Mouse (Mus musculus) megakaryocyte-erythroid progenitor cell, adult 5-6 weeks (primary cell): ENCODE results near the gene Bsdc1. TPM values are rescaled to one million over a fixed set of nuclear protein-coding genes. Genes with fewer than 3 reads are reported as not detected.

Source experiments
- ATAC-seq: replicated peaks from 2 replicates; pipeline ENCODE4 v1.8.0; 2016; ENCODE audit warnings: mild to moderate bottlenecking, inconsistent platforms; ENCODE audit not compliant: severe bottlenecking, poor library complexity, low FRiP score, low TSS enrichment
- total RNA-seq, 2 experiments: library from RNA; stranded (forward) in 1 of 2; stranded (reverse) in 1 of 2; fragments of 200-1000, 215-1000 nt in 1 of 2; fragments of >200 nt in 1 of 2; fragmentation: Nextera tagmentation in 1 of 2; gene quantifications; 2 replicates each; pipeline ENCODE4 v1.2.3; 2014 to 2017

Gene Bsdc1
- total RNA-seq, 2 experiments from 2014 or later: 36.1 to 52.3 TPM

GRCm38 (mm10) chr4:129464286-129464815, 3.0 kb downstream of the Bsdc1 start:
- ATAC-seq: no peak

- no peak for ATAC-seq
Observed at GRCm38 (mm10) chr4:129476047-129476446, 14.7 kb downstream of the Bsdc1 start.

GRCm38 (mm10) chr4:129479863-129480262, 18.5 kb downstream of the Bsdc1 start:
- no peak for ATAC-seq

- ATAC-seq: no peak
Observed at GRCm38 (mm10) chr4:129481090-129481489, 19.7 kb downstream of the Bsdc1 start.

- no peak for ATAC-seq
Observed at GRCm38 (mm10) chr4:129490972-129491880, 29.8 kb downstream of the Bsdc1 start, which contains the start of the genes Tssk3 and Fam229a. Gene Tssk3, minus strand, starts transcription at chr4:129491022. Gene Fam229a, plus strand, starts transcription at chr4:129491190.

- ATAC-seq: no peak; the same call in 1 of the 2 replicates
Observed at GRCm38 (mm10) chr4:129494681-129495080, 33.3 kb downstream of the Bsdc1 start.

- peak; percentile 50 for ATAC-seq
Observed at GRCm38 (mm10) chr4:129495672-129496562, 34.5 kb downstream of the Bsdc1 start.

GRCm38 (mm10) chr4:129496631-129497030, 35.2 kb downstream of the Bsdc1 start:
- ATAC-seq: no peak

GRCm38 (mm10) chr4:129498941-129499340, 37.6 kb downstream of the Bsdc1 start:
- ATAC-seq: no peak

GRCm38 (mm10) chr4:129500017-129500416, 38.6 kb downstream of the Bsdc1 start:
- no peak for ATAC-seq

GRCm38 (mm10) chr4:129500607-129501566, 39.5 kb downstream of the Bsdc1 start:
- ATAC-seq: peak; percentile 62

- ATAC-seq: no peak
Observed at GRCm38 (mm10) chr4:129502327-129502888, 41.0 kb downstream of the Bsdc1 start.

GRCm38 (mm10) chr4:129502901-129503444, 41.6 kb downstream of the Bsdc1 start:
- no peak for ATAC-seq

GRCm38 (mm10) chr4:129505511-129505910, 44.1 kb downstream of the Bsdc1 start:
- no peak for ATAC-seq

- peak; percentile 8; the same call in 1 of the 2 replicates for ATAC-seq
Observed at GRCm38 (mm10) chr4:129507434-129508236, 46.3 kb downstream of the Bsdc1 start.

- ATAC-seq: peak; percentile 42
Observed at GRCm38 (mm10) chr4:129508237-129508515, 46.8 kb downstream of the Bsdc1 start.

GRCm38 (mm10) chr4:129508834-129509600, 47.6 kb downstream of the Bsdc1 start:
- ATAC-seq: no peak
